Mouse (Mus musculus): ENCODE measurements around the gene Srrm4. TPM values are rescaled to one million over a fixed set of nuclear protein-coding genes. Genes with fewer than 3 reads are reported as not detected.
A peak's percentile ranks its signal among the peaks of the same experiment; 100 is the strongest.

Gene Srrm4
- total and polyA plus RNA-seq, 2 experiments from 2014 or later = 0.93 to 1.1 TPM

- Histone ChIP-seq H3K4me3 (ENCODE audit: low read depth, low read length) (no peak overlapping the region), H3K27me3 (ENCODE audit: control insufficient read depth, insufficient read depth, low read length) (no peaks in the 10 kb centered on the region), H3K4me1 (ENCODE audit: control insufficient read depth, insufficient read depth) (0 out of 2 replicates have a peak, but pooled peaks cover 1% of the 10 kb centered on the region), H3K9me3 (replicated peaks; ENCODE audit: control insufficient read depth, low read length) (no peaks in the 10 kb centered on the region), H3K9ac (replicated peaks; ENCODE audit: low read depth, low read length) (no peak overlapping the region), H3K27ac (ENCODE audit: low read depth) (no peak overlapping the region), H3K36me3 (replicated peaks; ENCODE audit: control insufficient read depth, insufficient read depth, low read length) (no peaks in the 10 kb centered on the region), H3K4me2 (ENCODE audit: low read depth, low read length) (no peak overlapping the region)
- 59% methylated on average over 7 of the region's 7 CpGs for whole genome bisulfite sequencing
- TF ChIP-seq CTCF (IDR thresholded peaks at IDR 0.05; ENCODE audit: low read depth) (no peak), EP300 (IDR thresholded peaks at IDR 0.05; ENCODE audit: low read depth) (no peak)
- no peak for ATAC-seq (ENCODE audit: insufficient read depth, low read depth)
- DNase-seq (ENCODE audit: low spot score) = no peak
Observed at GRCm38 (mm10) chr5:116425273-116425672, 166.3 kb downstream of the Srrm4 start.

- WGBS = 81% methylated on average over 8 of the region's 8 CpGs
- H3K27me3 ChIP-seq (ENCODE audit: control insufficient read depth, insufficient read depth, low read length) = no peaks in the 10 kb centered on the region
- TF ChIP-seq CTCF (IDR thresholded peaks at IDR 0.05; ENCODE audit: low read depth) (no peak), EP300 (IDR thresholded peaks at IDR 0.05; ENCODE audit: low read depth) (no peak)
- no peaks in the 10 kb centered on the region for H3K36me3 ChIP-seq (replicated peaks; ENCODE audit: control insufficient read depth, insufficient read depth, low read length)
- peaks cover 15% of the 10 kb centered on the region; the same call in 1 of the 2 replicates for H3K4me1 ChIP-seq (ENCODE audit: control insufficient read depth, insufficient read depth)
- no peak overlapping the region for H3K4me3 ChIP-seq (ENCODE audit: low read depth, low read length)
- peak overlapping the region; percentile 32; the same call in 1 of the 2 replicates for H3K27ac ChIP-seq (ENCODE audit: low read depth)
- ATAC-seq (ENCODE audit: insufficient read depth, low read depth) (no peak), DNase-seq (ENCODE audit: low spot score) (no peak)
- H3K9me3 ChIP-seq (replicated peaks; ENCODE audit: control insufficient read depth, low read length) = no peaks in the 10 kb centered on the region
- H3K4me2 ChIP-seq (ENCODE audit: low read depth, low read length) = no peak overlapping the region
- H3K9ac ChIP-seq (replicated peaks; ENCODE audit: low read depth, low read length) = no peak overlapping the region
Observed at GRCm38 (mm10) chr5:116423746-116424145, 167.9 kb downstream of the Srrm4 start.

GRCm38 (mm10) chr5:116422699-116423201 lies 168.9 kb downstream of the Srrm4 start, which contains the start of gene Hspb8:
TSS of gene Hspb8 (minus strand) at chr5:116422864.
- peak within 1 kb of the TSS; percentile 88 for H3K27ac ChIP-seq (ENCODE audit: low read depth)
- H3K4me1 ChIP-seq (ENCODE audit: control insufficient read depth, insufficient read depth) = peaks cover 19% of the 10 kb centered on the region; the same call in 1 of the 2 replicates
- H3K9ac ChIP-seq (replicated peaks; ENCODE audit: low read depth, low read length) = peak within 1 kb of the TSS; percentile 62
- no peaks in the 10 kb centered on the region for H3K27me3 ChIP-seq (ENCODE audit: control insufficient read depth, insufficient read depth, low read length)
- no peak for TF ChIP-seq EP300 (IDR thresholded peaks at IDR 0.05; ENCODE audit: low read depth)
- TF ChIP-seq CTCF (IDR thresholded peaks at IDR 0.05; ENCODE audit: low read depth) = no peak
- ATAC-seq (ENCODE audit: insufficient read depth, low read depth) (peak; percentile 89), DNase-seq (ENCODE audit: low spot score) (peak; percentile 93)
- no peaks in the 10 kb centered on the region for H3K9me3 ChIP-seq (replicated peaks; ENCODE audit: control insufficient read depth, low read length)
- 0% methylated on average over 18 of the region's 20 CpGs for WGBS
- peak within 1 kb of the TSS; percentile 66 for H3K4me2 ChIP-seq (ENCODE audit: low read depth, low read length)
- H3K36me3 ChIP-seq (replicated peaks; ENCODE audit: control insufficient read depth, insufficient read depth, low read length) = no peaks in the 10 kb centered on the region; the same call in 1 of the 2 replicates
- peak within 1 kb of the TSS; percentile 55 for H3K4me3 ChIP-seq (ENCODE audit: low read depth, low read length)

- no peaks in the 10 kb centered on the region for H3K9me3 ChIP-seq (replicated peaks; ENCODE audit: control insufficient read depth, low read length)
- WGBS = 25% methylated on average over 22 of the region's 22 CpGs
- H3K36me3 ChIP-seq (replicated peaks; ENCODE audit: control insufficient read depth, insufficient read depth, low read length) = peaks cover 4% of the 10 kb centered on the region; the same call in 1 of the 2 replicates
- peaks cover 19% of the 10 kb centered on the region; the same call in 1 of the 2 replicates for H3K4me1 ChIP-seq (ENCODE audit: control insufficient read depth, insufficient read depth)
- TF ChIP-seq EP300 (IDR thresholded peaks at IDR 0.05; ENCODE audit: low read depth) (no peak), CTCF (IDR thresholded peaks at IDR 0.05; ENCODE audit: low read depth) (no peak)
- H3K27ac ChIP-seq (ENCODE audit: low read depth) = peak overlapping the region; percentile 88
- no peak for DNase-seq (ENCODE audit: low spot score)
- no peak for ATAC-seq (ENCODE audit: insufficient read depth, low read depth)
- H3K27me3 ChIP-seq (ENCODE audit: control insufficient read depth, insufficient read depth, low read length) = no peaks in the 10 kb centered on the region
- peak overlapping the region; percentile 62 for H3K9ac ChIP-seq (replicated peaks; ENCODE audit: low read depth, low read length)
- H3K4me3 ChIP-seq (ENCODE audit: low read depth, low read length) = peak overlapping the region; percentile 55
- H3K4me2 ChIP-seq (ENCODE audit: low read depth, low read length) = peak overlapping the region; percentile 66
Observed at GRCm38 (mm10) chr5:116421791-116422481, 169.7 kb downstream of the Srrm4 start.

- ATAC-seq (ENCODE audit: insufficient read depth, low read depth) (peak; percentile 34), DNase-seq (ENCODE audit: low spot score) (peak; percentile 56)
- 17% methylated on average over 6 of the region's 6 CpGs for WGBS
- Histone ChIP-seq H3K4me2 (ENCODE audit: low read depth, low read length) (peak overlapping the region; percentile 62), H3K4me3 (ENCODE audit: low read depth, low read length) (peak overlapping the region; percentile 36), H3K27ac (ENCODE audit: low read depth) (peak overlapping the region; percentile 83), H3K27me3 (ENCODE audit: control insufficient read depth, insufficient read depth, low read length) (no peaks in the 10 kb centered on the region), H3K4me1 (ENCODE audit: control insufficient read depth, insufficient read depth) (peaks cover 28% of the 10 kb centered on the region), H3K36me3 (replicated peaks; ENCODE audit: control insufficient read depth, insufficient read depth, low read length) (peaks cover 4% of the 10 kb centered on the region; the same call in 1 of the 2 replicates), H3K9ac (replicated peaks; ENCODE audit: low read depth, low read length) (peak overlapping the region; percentile 52), H3K9me3 (replicated peaks; ENCODE audit: control insufficient read depth, low read length) (no peaks in the 10 kb centered on the region)
- no peak for TF ChIP-seq EP300 (IDR thresholded peaks at IDR 0.05; ENCODE audit: low read depth)
- TF ChIP-seq CTCF (IDR thresholded peaks at IDR 0.05; ENCODE audit: low read depth) = no peak
Observed at GRCm38 (mm10) chr5:116420759-116421225, 170.8 kb downstream of the Srrm4 start.

Data from heart, postnatal 0 days (tissue).